Mouse (Mus musculus): ENCODE data around the gene Atp10a.
A peak's percentile ranks its signal among the peaks of the same experiment; 100 is the strongest.

The Atp10a gene

GRCm38 (mm10) chr7:58690069-58690923 is 34.3 kb downstream of the Atp10a start:
- DNase-seq (ENCODE audit: low read depth, low spot score) = peak; percentile 19

- no peak for DNase-seq (ENCODE audit: low read depth, low spot score)
These were observed 35.1 kb downstream of the Atp10a start for GRCm38 (mm10) chr7:58690997-58691596.

- DNase-seq (ENCODE audit: low read depth, low spot score) = no peak
These were observed 36.7 kb downstream of the Atp10a start for GRCm38 (mm10) chr7:58692704-58693103.

GRCm38 (mm10) chr7:58693342-58693741 is 37.4 kb downstream of the Atp10a start:
- DNase-seq (ENCODE audit: low read depth, low spot score) = no peak

GRCm38 (mm10) chr7:58695661-58696060 is 39.7 kb downstream of the Atp10a start:
- DNase-seq (ENCODE audit: low read depth, low spot score) = no peak

DNA sequence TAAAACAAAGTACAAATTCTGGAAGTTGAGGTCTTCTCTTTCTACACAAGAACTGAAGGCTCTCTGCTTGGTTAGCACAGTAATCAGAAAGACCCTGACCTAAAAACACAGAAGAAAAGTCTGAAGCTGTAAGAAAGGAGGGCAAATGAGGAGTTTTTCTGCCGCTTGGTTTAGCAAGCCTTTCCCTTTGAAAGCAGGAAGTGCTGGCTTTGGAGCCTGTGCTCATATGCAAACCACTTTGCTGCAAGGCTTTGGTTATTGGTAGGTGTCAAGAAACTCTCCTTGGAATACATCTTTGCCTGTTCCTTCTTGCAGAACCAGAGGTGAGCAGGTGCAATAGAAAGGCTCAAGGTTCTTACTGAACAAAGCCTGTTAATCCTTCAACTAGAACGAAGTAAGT is 41.1 kb downstream of the Atp10a start:
- DNase-seq (ENCODE audit: low read depth, low spot score) = no peak

DNA sequence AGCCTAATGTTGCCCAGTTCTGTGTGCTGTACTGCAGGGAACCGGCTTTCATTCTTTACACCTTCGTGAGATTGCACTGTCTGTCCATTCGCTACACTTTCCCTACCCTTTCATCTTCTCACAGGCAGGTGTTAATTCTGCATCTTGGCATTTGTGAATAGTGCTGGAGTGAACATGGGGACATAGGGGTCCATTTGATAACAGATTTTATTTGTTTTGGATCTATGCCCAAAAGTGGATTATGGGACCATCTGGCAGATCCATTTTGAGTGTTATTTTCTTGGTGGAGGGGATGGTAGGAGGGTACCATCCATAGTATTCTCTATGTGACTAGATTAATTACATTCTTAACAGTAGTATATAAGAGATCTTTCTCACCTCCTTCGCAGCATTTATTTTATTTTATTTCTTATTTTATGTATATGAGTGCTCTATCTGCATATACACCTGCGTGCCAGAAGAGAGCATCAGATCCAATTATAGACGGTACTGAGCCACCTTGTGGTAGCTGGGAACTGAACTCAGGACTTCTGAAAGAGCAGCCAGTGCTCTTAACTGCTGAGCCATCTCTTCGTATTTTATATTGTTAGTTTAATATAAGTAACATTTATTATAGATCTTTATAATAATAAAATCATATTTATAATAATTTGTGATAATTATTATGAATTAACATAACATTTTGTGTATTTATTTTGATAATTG is 42.9 kb downstream of the Atp10a start:
- no peak for DNase-seq (ENCODE audit: low read depth, low spot score)

- DNase-seq (ENCODE audit: low read depth, low spot score) = no peak
These were observed 45.3 kb downstream of the Atp10a start for GRCm38 (mm10) chr7:58701311-58701710.

DNA sequence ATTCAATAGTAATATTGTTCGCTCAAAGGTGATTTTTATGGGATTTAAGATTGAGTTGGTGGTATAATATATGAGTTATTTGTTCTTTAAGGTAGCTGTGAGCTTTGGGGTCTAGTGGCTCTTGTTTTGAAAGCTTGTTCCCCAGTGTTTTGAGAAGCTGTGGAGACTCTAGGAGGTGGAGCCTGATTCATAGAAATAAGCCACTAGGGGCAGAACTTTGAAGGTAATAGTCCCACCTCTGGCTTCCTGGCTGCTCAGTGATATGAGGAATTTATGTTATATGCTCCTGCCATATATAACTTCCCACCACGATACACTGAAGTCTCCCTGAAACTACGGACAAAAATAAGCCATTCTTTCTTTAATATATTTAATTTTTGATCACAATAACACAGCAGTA is 49.2 kb downstream of the Atp10a start:
- DNase-seq (ENCODE audit: low read depth, low spot score) = no peak

GRCm38 (mm10) chr7:58709306-58709705 is 53.3 kb downstream of the Atp10a start:
- no peak for DNase-seq (ENCODE audit: low read depth, low spot score)

- no peak for DNase-seq (ENCODE audit: low read depth, low spot score)
These were observed 54.3 kb downstream of the Atp10a start for GRCm38 (mm10) chr7:58710312-58710711.

DNA sequence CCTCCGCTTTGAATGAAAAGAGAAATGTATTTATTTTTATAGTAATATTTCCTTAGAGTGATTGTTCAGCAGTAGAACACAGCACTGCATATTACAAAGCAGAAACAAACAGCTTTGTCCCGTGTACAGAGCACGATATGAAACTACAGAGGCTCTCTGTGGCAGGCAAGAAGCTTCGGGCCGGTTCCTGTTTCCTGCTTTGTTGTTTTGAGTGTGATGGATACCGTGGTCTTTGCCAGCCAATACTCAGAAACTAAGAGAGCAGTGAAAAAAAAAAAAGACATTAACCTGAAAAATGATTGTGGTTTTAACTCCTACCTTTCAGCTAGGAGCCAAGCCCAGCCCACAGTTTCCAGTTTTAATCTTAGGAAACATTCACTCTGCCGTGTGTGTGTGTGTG is 55.8 kb downstream of the Atp10a start:
- DNase-seq (ENCODE audit: low read depth, low spot score) = no peak

DNA sequence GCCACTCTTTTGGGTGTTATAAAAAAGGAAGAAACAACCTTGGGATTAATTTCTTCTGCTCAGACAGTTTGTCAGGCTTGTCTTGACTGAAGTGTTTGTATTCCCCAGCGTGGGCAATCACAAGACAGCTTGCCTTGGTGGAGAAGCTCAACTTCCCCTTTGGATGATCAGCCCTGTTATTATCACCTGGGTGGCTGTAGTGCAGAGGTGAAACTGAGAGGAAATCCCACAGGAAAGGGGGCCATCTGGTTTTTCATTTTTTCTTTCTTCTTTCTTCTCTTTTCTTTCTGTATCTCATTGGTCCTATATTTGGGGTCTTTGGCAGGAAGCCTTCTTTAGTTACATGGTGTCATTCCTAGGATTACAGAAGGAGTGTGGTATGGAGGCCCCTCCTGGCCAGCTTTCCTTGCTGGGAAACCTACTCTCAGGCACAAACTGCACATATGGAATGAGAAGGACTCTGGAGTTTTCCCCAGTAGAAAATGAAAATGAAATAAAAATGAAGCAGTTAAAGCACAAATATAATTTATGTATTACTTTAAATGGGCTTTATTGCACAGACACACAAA is 59.7 kb downstream of the Atp10a start:
- no peak for DNase-seq (ENCODE audit: low read depth, low spot score)

DNA sequence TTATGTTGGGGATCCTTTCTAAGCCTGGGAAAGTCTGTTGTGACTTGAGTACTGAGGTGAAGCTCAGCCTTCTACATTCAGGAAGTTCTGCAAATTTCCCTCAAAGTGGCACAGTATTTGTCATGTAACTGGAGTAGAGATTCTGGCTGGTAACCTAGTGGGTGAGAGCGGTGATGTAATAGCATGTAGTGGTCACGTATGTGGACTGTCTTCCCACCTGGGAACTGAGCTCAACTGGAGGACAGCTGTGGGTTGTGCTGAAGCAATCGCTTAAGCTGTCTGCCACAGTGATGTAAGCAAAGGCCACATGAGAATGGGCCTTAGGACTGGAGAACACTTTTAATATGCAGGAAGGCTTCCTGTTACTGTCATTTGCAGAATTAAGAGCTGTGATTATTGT is 60.7 kb downstream of the Atp10a start:
- DNase-seq (ENCODE audit: low read depth, low spot score) = no peak

DNA sequence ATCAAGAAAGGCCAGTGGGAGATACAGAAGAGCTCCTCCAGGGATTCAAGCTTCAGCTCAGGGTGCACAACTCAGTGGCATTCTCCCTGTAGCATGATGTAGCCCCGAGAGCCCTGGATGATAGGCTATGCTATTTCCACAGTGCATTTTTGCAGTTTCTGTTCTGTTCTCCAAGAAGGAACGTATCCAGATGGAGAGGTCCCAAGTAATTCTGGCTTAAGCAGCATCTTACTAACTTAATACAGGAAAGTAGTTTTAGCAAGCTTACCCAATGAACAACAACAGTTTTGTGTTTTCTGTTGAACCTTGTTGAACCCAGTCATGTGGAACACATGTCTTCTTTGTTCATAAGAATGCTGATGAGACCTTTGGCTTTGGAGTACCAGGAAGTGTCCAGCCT is 62.6 kb downstream of the Atp10a start:
- no peak for DNase-seq (ENCODE audit: low read depth, low spot score)

GRCm38 (mm10) chr7:58719218-58719938 is 63.4 kb downstream of the Atp10a start:
- DNase-seq (ENCODE audit: low read depth, low spot score) = no peak

DNA sequence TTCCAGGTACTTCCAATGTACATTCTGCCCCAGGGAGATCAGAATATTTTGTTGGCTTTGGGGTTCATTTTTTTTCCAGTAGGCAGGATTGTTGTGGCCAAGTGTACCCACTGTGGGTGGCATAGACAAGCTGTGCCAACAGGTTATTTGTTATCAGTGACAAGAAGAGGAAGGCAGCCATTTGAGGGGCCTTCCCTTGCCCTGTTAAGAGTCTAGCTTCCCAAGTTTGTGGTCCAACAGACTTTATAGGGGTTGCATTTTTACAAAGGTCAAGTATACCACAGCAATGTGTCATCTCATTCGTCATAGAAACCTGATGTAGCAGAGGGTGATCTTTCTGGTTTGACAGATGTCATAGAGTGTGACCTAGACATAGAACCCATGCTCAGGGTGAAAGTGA is 66.3 kb downstream of the Atp10a start:
- no peak for DNase-seq (ENCODE audit: low read depth, low spot score)

- no peak for DNase-seq (ENCODE audit: low read depth, low spot score)
These were observed 74.2 kb downstream of the Atp10a start for GRCm38 (mm10) chr7:58730201-58730600.

- no peak for DNase-seq (ENCODE audit: low read depth, low spot score)
These were observed 74.9 kb downstream of the Atp10a start for GRCm38 (mm10) chr7:58730831-58731230.

GRCm38 (mm10) chr7:58732406-58732805 is 76.4 kb downstream of the Atp10a start:
- no peak for DNase-seq (ENCODE audit: low read depth, low spot score)

DNA sequence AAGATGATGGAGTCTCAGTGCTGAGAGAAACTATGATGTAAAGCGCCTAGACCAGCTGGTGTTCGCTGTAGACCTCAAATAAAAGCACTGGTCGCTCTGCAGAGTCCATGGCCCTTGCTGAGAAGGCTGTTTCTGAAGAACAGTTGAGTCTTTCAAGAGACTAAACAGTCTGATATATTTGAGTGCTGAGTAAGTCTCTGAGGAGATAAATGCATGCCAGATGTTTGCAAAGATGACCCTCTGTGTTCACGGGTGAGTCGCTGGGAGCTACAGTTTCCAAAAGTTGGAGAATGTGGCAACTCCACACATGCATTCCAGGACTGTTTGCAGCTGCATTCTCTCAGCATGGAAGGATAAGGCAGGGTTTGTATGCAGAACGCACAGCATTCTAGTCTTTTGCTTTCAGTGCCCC is 77.5 kb downstream of the Atp10a start:
- no peak for DNase-seq (ENCODE audit: low read depth, low spot score)
